Mouse (Mus musculus) megakaryocyte, embryonic 14.5 days (primary cell): ENCODE results near the gene Rad51b. TPM values are rescaled to one million over a fixed set of nuclear protein-coding genes. Genes with fewer than 3 reads are reported as not detected.

ENCODE experiments used
- H3K27me3 ChIP-seq: replicated peaks from 2 replicates; pipeline ENCODE3; 2012; ENCODE audit warnings: inconsistent platforms
- H3K36me3 ChIP-seq: replicated peaks from 2 replicates; pipeline ENCODE3; 2012; ENCODE audit warnings: low read length, inconsistent platforms, mixed read lengths
- H3K4me1 ChIP-seq: 2 replicates; pipeline ENCODE4 v1.6.1; 2012; ENCODE audit warnings: inconsistent platforms
- H3K4me3 ChIP-seq: replicated peaks from 2 replicates; pipeline ENCODE3; 2012; ENCODE audit warnings: moderate library complexity, mild to moderate bottlenecking, inconsistent platforms
- H3K9me3 ChIP-seq: 2 replicates; pipeline ENCODE4 v1.6.1; 2012; ENCODE audit warnings: inconsistent platforms
- FLI1 ChIP-seq: IDR thresholded peaks from 2 replicates; pipeline ENCODE4 v1.6.1; 2012; ENCODE audit warnings: low read length, inconsistent platforms, mixed read lengths
- GATA1 ChIP-seq: IDR thresholded peaks from 3 replicates; pipeline ENCODE4 v1.6.1; 2012; ENCODE audit warnings: mixed read lengths, low read length, inconsistent platforms, borderline replicate concordance
- polyA plus RNA-seq: library from polyadenylated mRNA; stranded (reverse); fragments of >175 nt; gene quantifications from 2 replicates; pipeline ENCODE4 v1.2.3, GENCODE M21; 2012; ENCODE audit warnings: low replicate concordance; ENCODE audit not compliant: insufficient read depth

Rad51b gene
- polyA plus RNA-seq, 1 experiment: 0.30 TPM

DNA sequence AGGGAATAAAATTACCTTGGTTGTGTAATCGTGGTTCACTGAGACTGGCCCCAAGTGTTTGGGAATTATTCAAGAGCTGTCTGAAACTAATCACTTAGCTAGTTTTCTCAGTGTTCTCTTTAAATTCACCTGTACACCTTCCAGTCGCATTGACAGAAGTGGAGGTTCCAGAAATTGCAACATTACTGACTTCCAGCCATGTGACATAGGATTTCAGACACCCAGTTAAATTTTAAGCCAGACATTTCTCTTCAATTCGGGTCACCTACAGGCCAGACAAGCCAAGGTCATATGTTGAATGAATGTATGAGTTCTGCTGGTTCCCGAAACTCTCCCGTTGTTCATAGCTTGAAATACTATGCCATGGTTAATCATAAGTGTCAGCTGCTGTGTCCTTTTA, 260.8 kb downstream of the Rad51b start:
- H3K27me3 ChIP-seq: no peaks in the 10 kb centered on the region

DNA sequence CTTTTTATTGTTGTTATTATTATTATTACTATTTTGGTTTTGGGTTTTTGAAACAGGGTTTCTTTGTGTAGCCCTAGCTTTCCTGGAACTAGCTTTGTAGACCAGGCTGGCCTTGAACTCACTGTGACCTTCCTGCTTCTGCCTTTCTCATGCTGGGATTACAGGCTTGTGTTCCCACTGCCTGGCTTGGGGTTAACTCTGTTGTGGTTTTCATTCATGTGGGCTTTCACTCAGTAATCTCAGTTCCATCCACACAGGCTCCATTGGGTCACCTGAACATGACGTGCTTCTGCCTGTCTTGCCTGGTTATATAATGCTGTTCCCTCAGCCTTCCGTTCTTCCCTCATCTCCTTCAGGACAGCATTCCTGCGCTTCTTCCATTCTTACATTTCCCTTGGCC, 261.6 kb downstream of the Rad51b start:
- H3K4me3 ChIP-seq: no peak overlapping the region
- H3K9me3 ChIP-seq: no peaks in the 10 kb centered on the region
- no peaks in the 10 kb centered on the region for H3K4me1 ChIP-seq
- no peaks in the 10 kb centered on the region for H3K36me3 ChIP-seq
- H3K27me3 ChIP-seq: no peaks in the 10 kb centered on the region
- TF ChIP-seq FLI1 (no peak), GATA1 (no peak)

More for the DNA sequence above, 260.8 kb downstream of the Rad51b start:
- no peak for TF ChIP-seq GATA1
- TF ChIP-seq FLI1: no peak
- no peak overlapping the region for H3K4me3 ChIP-seq
- H3K4me1 ChIP-seq: no peaks in the 10 kb centered on the region
- H3K9me3 ChIP-seq: no peaks in the 10 kb centered on the region
- H3K36me3 ChIP-seq: no peaks in the 10 kb centered on the region

DNA sequence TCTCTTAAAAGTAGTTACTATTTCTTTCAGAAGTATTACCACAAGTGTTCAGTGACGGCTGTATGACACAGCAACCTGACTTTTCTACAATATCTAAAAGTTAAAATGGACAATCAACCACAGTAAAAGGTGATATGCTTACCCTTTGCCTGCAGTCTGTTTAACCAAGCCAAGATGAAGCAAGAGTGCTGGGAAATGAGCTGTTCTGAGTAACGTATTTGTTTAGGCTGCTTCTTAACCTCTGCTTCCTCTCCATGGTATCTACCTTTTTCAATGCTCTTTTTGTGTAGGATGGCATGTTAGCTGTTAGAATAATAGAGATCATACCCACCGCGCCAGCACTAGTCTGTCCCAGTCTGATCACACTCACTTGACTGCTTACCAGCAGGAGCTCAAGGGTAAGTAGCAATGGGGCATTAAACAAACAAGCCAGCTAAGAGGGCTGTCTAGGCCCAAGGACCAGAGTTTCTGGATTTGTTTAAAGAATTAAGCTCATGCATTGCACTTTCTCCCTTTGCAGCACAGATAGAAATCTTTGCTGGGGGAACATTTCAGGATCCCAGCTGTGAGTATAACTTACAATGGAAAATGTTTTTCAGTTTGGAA, 262.4 kb downstream of the Rad51b start:
- TF ChIP-seq GATA1 (no peak), FLI1 (no peak)
- H3K4me3 ChIP-seq: no peak overlapping the region

DNA sequence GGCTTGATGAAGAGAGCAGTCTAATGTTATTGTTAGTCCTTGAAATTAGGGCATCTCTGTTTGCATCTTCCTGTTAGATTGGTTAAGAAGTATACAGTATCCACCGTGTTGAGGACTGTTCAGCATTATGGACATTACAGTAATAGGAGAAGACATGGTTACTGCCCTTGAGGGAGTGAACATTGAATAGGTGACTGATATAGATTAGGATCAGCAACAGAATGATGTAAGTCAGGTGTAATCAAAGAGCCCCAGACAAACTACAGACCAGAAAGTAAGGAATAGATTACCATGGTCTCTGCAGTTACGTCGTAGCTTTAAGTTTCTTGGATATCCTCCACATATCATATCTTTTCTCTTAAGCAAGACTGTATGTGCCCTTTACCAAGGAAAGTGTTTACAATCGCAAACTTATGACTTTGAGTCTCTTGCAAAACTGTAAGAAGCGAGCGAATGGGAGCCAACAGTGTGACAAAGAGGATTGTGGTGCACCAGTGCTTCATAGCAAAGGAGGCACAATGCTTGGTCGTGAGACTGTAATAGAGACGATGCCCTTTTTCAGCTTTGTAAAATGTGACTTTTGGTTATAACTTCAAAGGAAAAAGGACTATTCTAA, 263.1 kb downstream of the Rad51b start:
- Histone ChIP-seq H3K36me3 (no peaks in the 10 kb centered on the region), H3K4me3 (no peak overlapping the region)
- TF ChIP-seq FLI1 (no peak), GATA1 (no peak)

More for the DNA sequence above, 262.4 kb downstream of the Rad51b start:
- Histone ChIP-seq H3K36me3 (no peaks in the 10 kb centered on the region), H3K27me3 (no peaks in the 10 kb centered on the region), H3K9me3 (no peaks in the 10 kb centered on the region), H3K4me1 (no peaks in the 10 kb centered on the region)

DNA sequence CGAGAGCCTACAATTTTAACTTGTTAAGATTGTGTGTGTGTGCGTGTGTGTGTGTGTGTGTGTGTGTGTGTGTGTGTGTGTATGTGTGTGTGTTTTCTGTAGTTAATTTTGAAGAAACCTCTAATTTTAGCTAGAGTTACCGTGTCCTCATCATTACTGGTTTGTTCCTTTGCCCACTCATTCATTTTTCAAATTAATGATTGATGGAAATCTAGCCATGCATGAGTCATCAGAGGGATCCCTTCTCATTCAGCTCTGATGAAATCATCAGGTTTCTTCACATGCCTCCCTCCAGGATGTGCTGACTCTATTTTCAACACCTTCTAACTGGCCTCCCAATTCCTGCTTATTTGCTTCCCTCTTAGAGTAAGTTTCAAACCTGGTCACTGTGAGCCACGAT, 263.8 kb downstream of the Rad51b start:
- no peak for TF ChIP-seq GATA1
- TF ChIP-seq FLI1: no peak
- Histone ChIP-seq H3K36me3 (no peaks in the 10 kb centered on the region), H3K27me3 (no peaks in the 10 kb centered on the region), H3K4me3 (no peak overlapping the region), H3K4me1 (no peaks in the 10 kb centered on the region), H3K9me3 (no peaks in the 10 kb centered on the region)

More for the DNA sequence above, 263.1 kb downstream of the Rad51b start:
- H3K9me3 ChIP-seq: no peaks in the 10 kb centered on the region
- no peaks in the 10 kb centered on the region for H3K4me1 ChIP-seq
- H3K27me3 ChIP-seq: no peaks in the 10 kb centered on the region

DNA sequence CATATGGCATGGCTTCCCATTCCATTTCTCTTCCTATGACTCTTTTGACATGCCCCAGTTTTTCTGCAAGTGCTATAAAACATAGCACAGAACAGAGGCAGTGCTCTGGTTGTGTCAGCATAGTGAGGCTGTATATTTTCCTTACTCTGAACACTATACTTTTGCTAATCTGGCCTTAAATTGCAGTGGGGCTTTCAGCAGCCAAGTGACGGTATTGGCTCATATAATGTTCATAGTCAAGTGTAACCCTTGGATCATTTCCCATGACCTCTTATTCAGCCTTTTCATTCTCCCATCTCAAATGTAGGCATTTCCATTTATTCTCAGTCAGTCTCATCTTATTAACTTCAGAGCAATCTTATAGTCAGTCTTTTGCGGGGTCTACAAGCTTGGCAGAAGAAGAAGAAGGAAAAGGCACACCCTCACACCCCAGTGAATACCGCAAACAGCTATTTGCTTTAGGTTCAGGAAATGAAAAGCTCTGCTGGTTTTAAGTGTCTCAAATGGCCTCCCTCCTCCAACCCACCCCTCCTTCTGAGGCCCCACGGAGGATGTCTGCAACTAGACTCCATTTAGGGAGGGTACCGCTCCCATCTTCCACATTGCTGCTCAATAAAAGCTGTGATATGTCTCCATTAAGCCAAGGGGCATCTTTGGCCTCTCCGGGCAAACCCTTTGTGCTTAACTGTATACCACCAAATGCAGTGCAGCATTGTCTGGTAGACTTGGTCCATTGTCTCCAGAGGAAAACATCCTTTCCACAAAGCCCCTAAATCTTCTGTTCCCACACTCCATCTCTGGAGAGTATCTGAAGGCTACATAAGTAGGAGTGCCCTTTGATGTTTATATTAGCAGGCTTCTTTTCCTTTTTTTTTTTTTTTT, 277.3 kb downstream of the Rad51b start:
- H3K36me3 ChIP-seq: no peaks in the 10 kb centered on the region
- no peaks in the 10 kb centered on the region for H3K27me3 ChIP-seq
- TF ChIP-seq FLI1 (no peak), GATA1 (no peak)
- H3K9me3 ChIP-seq: no peaks in the 10 kb centered on the region
- H3K4me1 ChIP-seq: no peaks in the 10 kb centered on the region
- no peak overlapping the region for H3K4me3 ChIP-seq

DNA sequence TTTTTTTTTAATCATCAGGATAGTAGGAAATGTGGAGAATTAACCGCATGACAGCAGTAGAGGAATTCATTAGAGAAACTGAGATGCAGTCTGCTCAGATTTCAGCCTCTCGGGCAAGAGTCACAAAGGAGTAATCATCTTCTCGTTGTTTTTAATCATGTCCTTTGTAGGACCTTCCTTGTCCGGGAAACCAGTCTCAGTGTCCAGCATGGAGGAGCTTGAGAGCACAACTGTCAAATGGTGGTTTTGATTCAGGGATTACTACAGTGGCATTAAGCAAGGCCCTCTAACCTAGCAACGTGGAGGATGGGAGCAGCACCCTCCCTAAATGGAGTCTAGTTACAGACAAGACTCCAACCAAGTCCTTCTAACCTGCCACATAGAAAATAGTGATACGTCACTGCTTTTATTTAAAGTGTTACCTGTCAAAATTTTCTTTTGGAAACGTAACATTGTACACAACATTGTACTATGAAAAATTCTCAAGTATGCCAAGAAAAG, 278.0 kb downstream of the Rad51b start:
- H3K4me3 ChIP-seq: no peak overlapping the region
- H3K9me3 ChIP-seq: no peaks in the 10 kb centered on the region
- no peaks in the 10 kb centered on the region for H3K27me3 ChIP-seq
- H3K4me1 ChIP-seq: no peaks in the 10 kb centered on the region
- TF ChIP-seq FLI1: no peak
- no peak for TF ChIP-seq GATA1
- no peaks in the 10 kb centered on the region for H3K36me3 ChIP-seq

DNA sequence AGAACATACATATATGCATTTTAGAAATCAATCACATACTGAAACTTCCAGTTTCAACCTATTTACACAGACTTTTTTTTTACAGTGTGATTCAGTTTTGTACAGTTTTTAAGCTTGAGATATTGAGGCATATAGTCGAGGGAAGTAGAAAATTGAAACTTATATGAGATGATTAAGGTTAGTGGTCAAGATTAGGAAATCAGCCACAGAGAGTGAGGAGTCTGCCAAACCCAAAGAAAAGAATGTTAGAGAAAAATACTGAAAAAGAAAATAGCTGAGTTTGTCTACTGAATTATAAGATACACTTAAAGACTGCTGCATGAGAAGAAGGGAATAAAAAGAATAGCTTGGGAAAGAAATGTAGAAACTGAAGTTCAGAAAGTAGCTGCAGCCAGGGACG, 280.4 kb downstream of the Rad51b start:
- Histone ChIP-seq H3K4me3 (no peak overlapping the region), H3K27me3 (no peaks in the 10 kb centered on the region), H3K9me3 (no peaks in the 10 kb centered on the region), H3K36me3 (no peaks in the 10 kb centered on the region), H3K4me1 (no peaks in the 10 kb centered on the region)
- TF ChIP-seq FLI1 (no peak), GATA1 (no peak)

DNA sequence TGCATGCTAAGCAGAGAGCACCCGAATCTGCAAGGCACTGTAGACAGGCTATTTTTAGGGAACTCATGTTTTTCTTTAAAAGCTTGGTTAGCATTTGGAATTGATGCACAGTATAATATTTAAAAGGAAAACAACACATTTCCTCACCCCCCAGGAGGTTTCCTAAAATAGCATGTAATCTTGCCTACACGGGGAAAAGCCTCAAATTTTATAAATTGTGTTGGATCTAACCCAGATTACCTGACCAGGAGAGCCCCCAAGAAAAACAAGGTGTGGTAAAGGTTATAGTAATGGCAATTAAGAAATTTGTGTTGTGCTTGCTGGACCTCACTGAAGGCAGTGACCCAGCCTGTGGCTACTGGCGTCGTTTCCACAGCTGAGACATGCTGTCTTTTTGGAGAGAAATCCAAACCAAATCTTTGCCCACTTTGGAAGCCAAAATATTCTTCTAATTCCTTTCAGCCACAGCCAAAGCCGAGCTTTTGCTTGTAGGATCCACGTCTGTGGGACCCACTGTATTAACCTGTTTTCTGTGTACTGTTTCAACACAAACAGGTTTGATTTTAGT, 282.0 kb downstream of the Rad51b start:
- H3K9me3 ChIP-seq: no peaks in the 10 kb centered on the region
- no peaks in the 10 kb centered on the region for H3K4me1 ChIP-seq
- no peak overlapping the region for H3K4me3 ChIP-seq
- TF ChIP-seq GATA1: no peak
- TF ChIP-seq FLI1: no peak
- no peaks in the 10 kb centered on the region for H3K36me3 ChIP-seq
- H3K27me3 ChIP-seq: no peaks in the 10 kb centered on the region
